Mouse (Mus musculus): ENCODE measurements at regions not wholly inside any gene's neighbourhood (a gene's known extent, or its start where the extent isn't known, plus 50 kb on each side); places are given as distances from the start of the nearest gene placed in this dataset.

DNA sequence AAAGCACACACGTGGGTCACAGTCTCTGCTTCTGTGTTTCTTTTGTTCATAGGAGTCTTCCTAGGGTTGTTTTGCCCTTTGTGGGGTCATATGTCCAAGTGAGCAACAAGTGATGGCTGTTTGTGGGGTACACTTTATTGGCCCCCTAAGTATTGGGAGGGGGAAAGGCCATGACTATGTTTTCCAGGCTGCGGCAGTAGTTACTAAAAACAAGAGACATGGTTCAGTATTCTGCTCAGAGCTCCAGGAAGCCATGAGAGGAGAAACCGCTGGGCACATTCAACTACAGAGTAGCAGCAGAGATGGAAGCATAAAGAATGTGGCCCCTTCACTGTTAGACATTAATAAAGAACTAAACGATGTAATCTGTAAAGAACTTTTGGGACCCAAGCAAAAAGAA is 154.7 kb downstream of the Lmo4 start:
- Histone ChIP-seq H3K27me3 (replicated peaks; ENCODE audit: control insufficient read depth, insufficient read depth, low read length) (no peaks in the 10 kb centered on the region), H3K27ac (ENCODE audit: low read depth, low read length) (no peak overlapping the region), H3K36me3 (ENCODE audit: control insufficient read depth, insufficient read depth) (no peaks in the 10 kb centered on the region), H3K9me3 (ENCODE audit: control insufficient read depth) (no peaks in the 10 kb centered on the region), H3K4me3 (ENCODE audit: low read depth, low read length) (no peak overlapping the region), H3K4me2 (replicated peaks; ENCODE audit: low read depth) (no peak overlapping the region), H3K9ac (ENCODE audit: low read depth, low read length) (no peak overlapping the region), H3K4me1 (replicated peaks; ENCODE audit: control insufficient read depth, insufficient read depth, low read length) (no peaks in the 10 kb centered on the region)
- no peak for TF ChIP-seq CTCF (IDR thresholded peaks at IDR 0.05; ENCODE audit: low read depth)
- ATAC-seq = no peak
- 91% methylated on average over 4 of the region's 4 CpGs for WGBS

DNA sequence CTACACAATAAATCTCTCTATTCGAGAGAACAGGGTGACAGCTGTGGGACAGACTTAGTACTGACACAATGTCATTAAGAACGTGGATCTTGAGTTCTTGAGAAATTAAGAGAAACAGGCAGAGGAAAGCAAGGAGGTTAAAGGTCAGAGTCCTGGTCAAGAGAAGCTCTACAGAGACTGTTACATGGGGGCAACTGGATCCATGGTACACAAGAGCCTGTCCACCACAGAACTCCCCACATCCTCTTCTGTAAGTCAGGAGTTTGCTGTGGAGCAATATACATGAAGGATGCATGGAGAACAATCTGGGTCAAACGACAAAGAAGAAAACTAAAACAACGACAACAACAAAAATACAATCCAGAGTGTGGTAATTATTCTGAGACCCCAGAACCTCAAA is 155.8 kb downstream of the Lmo4 start:
- WGBS = 62% methylated on average over 4 of the region's 4 CpGs
- no peak for ATAC-seq
- H3K9ac ChIP-seq (ENCODE audit: low read depth, low read length) = no peak overlapping the region
- H3K4me3 ChIP-seq (ENCODE audit: low read depth, low read length) = no peak overlapping the region
- H3K36me3 ChIP-seq (ENCODE audit: control insufficient read depth, insufficient read depth) = no peaks in the 10 kb centered on the region
- no peaks in the 10 kb centered on the region for H3K27me3 ChIP-seq (replicated peaks; ENCODE audit: control insufficient read depth, insufficient read depth, low read length)
- no peak overlapping the region for H3K4me2 ChIP-seq (replicated peaks; ENCODE audit: low read depth)
- H3K4me1 ChIP-seq (replicated peaks; ENCODE audit: control insufficient read depth, insufficient read depth, low read length) = no peaks in the 10 kb centered on the region
- no peaks in the 10 kb centered on the region for H3K9me3 ChIP-seq (ENCODE audit: control insufficient read depth)
- no peak for TF ChIP-seq CTCF (IDR thresholded peaks at IDR 0.05; ENCODE audit: low read depth)
- H3K27ac ChIP-seq (ENCODE audit: low read depth, low read length) = no peak overlapping the region

GRCm38 (mm10) chr3:144044366-144044765 is 160.7 kb downstream of the Lmo4 start:
- no peak for TF ChIP-seq CTCF (IDR thresholded peaks at IDR 0.05; ENCODE audit: low read depth)
- Histone ChIP-seq H3K4me3 (ENCODE audit: low read depth, low read length) (no peak overlapping the region), H3K27ac (ENCODE audit: low read depth, low read length) (no peak overlapping the region), H3K36me3 (ENCODE audit: control insufficient read depth, insufficient read depth) (no peaks in the 10 kb centered on the region), H3K4me1 (replicated peaks; ENCODE audit: control insufficient read depth, insufficient read depth, low read length) (no peaks in the 10 kb centered on the region), H3K9me3 (ENCODE audit: control insufficient read depth) (no peaks in the 10 kb centered on the region), H3K9ac (ENCODE audit: low read depth, low read length) (no peak overlapping the region), H3K4me2 (replicated peaks; ENCODE audit: low read depth) (no peak overlapping the region), H3K27me3 (replicated peaks; ENCODE audit: control insufficient read depth, insufficient read depth, low read length) (no peaks in the 10 kb centered on the region)
- no peak for ATAC-seq
- WGBS = 83% methylated on average over 2 of the region's 2 CpGs

DNA sequence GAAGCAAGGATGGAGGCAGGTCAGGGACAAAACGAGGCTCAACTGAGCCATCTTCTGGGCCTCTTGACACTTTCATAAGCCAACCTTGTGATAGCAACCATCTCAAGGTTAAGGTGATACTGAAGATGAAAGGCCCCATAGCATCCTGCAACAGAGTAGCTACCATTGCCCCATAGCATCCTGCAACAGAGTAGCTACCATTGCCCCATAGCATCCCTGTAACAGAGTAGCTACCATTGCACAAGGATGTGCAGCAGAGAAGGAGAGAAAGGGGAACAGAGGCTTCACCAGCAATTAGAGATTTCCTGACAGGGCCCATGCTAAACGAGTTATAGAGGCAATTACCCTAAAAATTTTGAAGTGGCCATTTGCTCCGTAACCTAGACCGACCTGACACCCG is 163.2 kb downstream of the Lmo4 start:
- Histone ChIP-seq H3K4me1 (replicated peaks; ENCODE audit: control insufficient read depth, insufficient read depth, low read length) (no peaks in the 10 kb centered on the region), H3K4me3 (ENCODE audit: low read depth, low read length) (no peak overlapping the region), H3K9me3 (ENCODE audit: control insufficient read depth) (no peaks in the 10 kb centered on the region), H3K27ac (ENCODE audit: low read depth, low read length) (no peak overlapping the region), H3K36me3 (ENCODE audit: control insufficient read depth, insufficient read depth) (no peaks in the 10 kb centered on the region), H3K9ac (ENCODE audit: low read depth, low read length) (no peak overlapping the region), H3K4me2 (replicated peaks; ENCODE audit: low read depth) (no peak overlapping the region), H3K27me3 (replicated peaks; ENCODE audit: control insufficient read depth, insufficient read depth, low read length) (no peaks in the 10 kb centered on the region)
- WGBS = 70% methylated on average over 5 of the region's 5 CpGs
- no peak for ATAC-seq
- no peak for TF ChIP-seq CTCF (IDR thresholded peaks at IDR 0.05; ENCODE audit: low read depth)

DNA sequence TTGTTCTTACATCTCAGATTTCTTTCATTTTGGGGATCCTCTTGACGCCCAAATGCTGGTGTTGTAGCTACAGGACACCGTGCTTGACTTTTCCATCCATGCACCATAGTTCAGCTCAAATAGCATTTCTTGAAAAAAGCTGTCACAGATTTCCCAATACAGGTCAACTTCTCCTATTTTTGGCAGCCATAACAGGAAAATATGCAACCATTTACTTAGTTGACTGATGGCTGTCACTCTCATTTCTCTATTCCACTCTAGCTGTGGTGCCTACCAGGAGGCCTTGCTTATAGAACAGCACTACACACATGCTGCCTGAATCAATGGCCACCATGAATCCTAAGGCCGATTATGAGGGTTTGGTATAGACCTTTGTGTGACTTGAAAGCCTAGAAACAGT is 165.5 kb downstream of the Lmo4 start:
- Histone ChIP-seq H3K4me3 (ENCODE audit: low read depth, low read length) (no peak overlapping the region), H3K27me3 (replicated peaks; ENCODE audit: control insufficient read depth, insufficient read depth, low read length) (no peaks in the 10 kb centered on the region), H3K27ac (ENCODE audit: low read depth, low read length) (no peak overlapping the region), H3K4me1 (replicated peaks; ENCODE audit: control insufficient read depth, insufficient read depth, low read length) (no peaks in the 10 kb centered on the region), H3K4me2 (replicated peaks; ENCODE audit: low read depth) (no peak overlapping the region), H3K36me3 (ENCODE audit: control insufficient read depth, insufficient read depth) (no peaks in the 10 kb centered on the region), H3K9ac (ENCODE audit: low read depth, low read length) (no peak overlapping the region), H3K9me3 (ENCODE audit: control insufficient read depth) (no peaks in the 10 kb centered on the region)
- no peak for ATAC-seq
- 90% methylated on average over 3 of the region's 3 CpGs for WGBS
- TF ChIP-seq CTCF (IDR thresholded peaks at IDR 0.05; ENCODE audit: low read depth) = no peak

- Histone ChIP-seq H3K4me2 (replicated peaks; ENCODE audit: low read depth) (no peak overlapping the region), H3K9me3 (ENCODE audit: control insufficient read depth) (no peaks in the 10 kb centered on the region), H3K27ac (ENCODE audit: low read depth, low read length) (no peak overlapping the region), H3K36me3 (ENCODE audit: control insufficient read depth, insufficient read depth) (no peaks in the 10 kb centered on the region), H3K4me3 (ENCODE audit: low read depth, low read length) (no peak overlapping the region), H3K27me3 (replicated peaks; ENCODE audit: control insufficient read depth, insufficient read depth, low read length) (no peaks in the 10 kb centered on the region), H3K4me1 (replicated peaks; ENCODE audit: control insufficient read depth, insufficient read depth, low read length) (no peaks in the 10 kb centered on the region), H3K9ac (ENCODE audit: low read depth, low read length) (no peak overlapping the region)
- ATAC-seq = no peak
- TF ChIP-seq CTCF (IDR thresholded peaks at IDR 0.05; ENCODE audit: low read depth) = no peak
- WGBS = 96% methylated on average over 1 of the region's 1 CpGs
Observed at GRCm38 (mm10) chr3:144029611-144030010, 175.4 kb downstream of the Lmo4 start.

- no peak for TF ChIP-seq CTCF (IDR thresholded peaks at IDR 0.05; ENCODE audit: low read depth)
- Histone ChIP-seq H3K9ac (ENCODE audit: low read depth, low read length) (no peak overlapping the region), H3K9me3 (ENCODE audit: control insufficient read depth) (no peaks in the 10 kb centered on the region), H3K27ac (ENCODE audit: low read depth, low read length) (no peak overlapping the region), H3K36me3 (ENCODE audit: control insufficient read depth, insufficient read depth) (no peaks in the 10 kb centered on the region), H3K4me1 (replicated peaks; ENCODE audit: control insufficient read depth, insufficient read depth, low read length) (no peaks in the 10 kb centered on the region), H3K4me2 (replicated peaks; ENCODE audit: low read depth) (no peak overlapping the region), H3K27me3 (replicated peaks; ENCODE audit: control insufficient read depth, insufficient read depth, low read length) (no peaks in the 10 kb centered on the region), H3K4me3 (ENCODE audit: low read depth, low read length) (no peak overlapping the region)
- no peak for ATAC-seq
- WGBS = 72% methylated on average over 3 of the region's 3 CpGs
Observed at GRCm38 (mm10) chr3:144029121-144029520, 175.9 kb downstream of the Lmo4 start.
